Mouse (Mus musculus): ENCODE data around the gene Zfyve27. TPM values are rescaled to one million over a fixed set of nuclear protein-coding genes. Genes with fewer than 3 reads are reported as not detected.

Gene Zfyve27
- polyA plus RNA-seq, 1 experiment from 2014 or later, result 22.5 TPM

GRCm38 (mm10) chr19:42144541-42145167, 19.1 kb upstream of the Zfyve27 start:
- Histone ChIP-seq H3K4me1 (peaks cover 30% of the 10 kb centered on the region), H3K4me3 (no peak overlapping the region), H3K4me2 (no peak overlapping the region), H3K27ac (0 out of 2 replicates have a peak overlapping the region, but pooled peaks have one; percentile 33), H3K36me3 (no peaks in the 10 kb centered on the region), H3K27me3 (no peaks in the 10 kb centered on the region), H3K9ac (no peak overlapping the region), H3K9me3 (no peaks in the 10 kb centered on the region)
- 26% methylated on average over 8 of the region's 8 CpGs for WGBS
- ATAC-seq (ENCODE audit: insufficient number of reproducible peaks, low FRiP score, low TSS enrichment, low read depth), result no peak

GRCm38 (mm10) chr19:42145210-42145609, 18.5 kb upstream of the Zfyve27 start:
- H3K9ac ChIP-seq, result no peak overlapping the region

GRCm38 (mm10) chr19:42145731-42146130, 18.0 kb upstream of the Zfyve27 start:
- Histone ChIP-seq H3K4me3 (no peak overlapping the region), H3K4me1 (peaks cover 41% of the 10 kb centered on the region), H3K36me3 (peaks cover 6% of the 10 kb centered on the region), H3K27me3 (no peaks in the 10 kb centered on the region), H3K27ac (no peak overlapping the region), H3K4me2 (no peak overlapping the region), H3K9ac (no peak overlapping the region), H3K9me3 (no peaks in the 10 kb centered on the region)
- 90% methylated on average over 2 of the region's 2 CpGs for WGBS
- no peak for ATAC-seq (ENCODE audit: insufficient number of reproducible peaks, low FRiP score, low TSS enrichment, low read depth)

More at GRCm38 (mm10) chr19:42145210-42145609, 18.5 kb upstream of the Zfyve27 start:
- Histone ChIP-seq H3K4me2 (no peak overlapping the region), H3K27me3 (no peaks in the 10 kb centered on the region), H3K4me3 (no peak overlapping the region), H3K9me3 (no peaks in the 10 kb centered on the region), H3K36me3 (peaks cover under 1% of the 10 kb centered on the region; the same call in 1 of the 2 replicates), H3K27ac (0 out of 2 replicates have a peak overlapping the region, but pooled peaks have one; percentile 33), H3K4me1 (peaks cover 36% of the 10 kb centered on the region)
- 69% methylated on average over 4 of the region's 4 CpGs for WGBS
- no peak for ATAC-seq (ENCODE audit: insufficient number of reproducible peaks, low FRiP score, low TSS enrichment, low read depth)

DNA sequence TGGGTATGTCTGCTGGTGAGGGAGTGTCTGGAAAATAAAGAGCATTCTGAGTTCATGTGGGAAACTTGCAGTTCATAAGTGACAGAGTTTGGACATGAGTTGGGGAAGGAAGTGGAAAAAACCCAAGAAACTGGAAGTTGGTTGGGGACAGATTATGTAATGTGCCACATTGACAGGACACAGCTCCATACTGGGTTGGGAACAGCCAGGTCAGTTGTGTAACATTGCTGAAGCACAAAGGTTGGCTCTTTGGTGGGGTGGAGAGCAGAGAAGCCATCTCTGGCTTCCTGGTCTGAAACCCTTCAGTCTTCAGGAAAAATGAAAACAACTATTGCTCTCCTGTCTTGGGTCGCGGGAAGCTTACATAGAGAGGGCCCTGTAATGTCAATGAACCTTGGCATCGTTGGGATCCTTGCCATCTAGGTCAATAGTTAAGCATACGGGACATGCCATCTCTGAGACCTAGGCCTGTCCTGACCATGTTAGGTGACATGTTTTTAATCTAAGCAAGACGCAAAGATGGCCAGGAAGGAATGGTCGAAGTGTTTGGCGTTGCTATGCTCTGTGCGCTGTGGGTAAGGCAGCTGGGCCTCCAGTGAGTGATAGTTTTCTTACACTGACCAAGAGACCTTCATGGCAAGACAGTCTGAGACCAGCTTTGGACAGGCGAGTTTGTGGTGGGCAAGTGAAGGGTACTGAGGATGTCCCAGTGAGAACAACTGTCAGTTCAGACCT, 17.3 kb upstream of the Zfyve27 start:
- 85% methylated on average over 9 of the region's 9 CpGs for WGBS
- no peak overlapping the region for H3K9ac ChIP-seq
- H3K4me1 ChIP-seq, result peaks cover 48% of the 10 kb centered on the region
- peak overlapping the region; percentile 82 for H3K4me2 ChIP-seq
- H3K36me3 ChIP-seq, result peaks cover 13% of the 10 kb centered on the region
- no peaks in the 10 kb centered on the region for H3K27me3 ChIP-seq
- peak overlapping the region; percentile 97 for H3K27ac ChIP-seq
- ATAC-seq (ENCODE audit: insufficient number of reproducible peaks, low FRiP score, low TSS enrichment, low read depth), result no peak
- H3K4me3 ChIP-seq, result peak overlapping the region; percentile 77; the same call in 1 of the 2 replicates
- no peaks in the 10 kb centered on the region for H3K9me3 ChIP-seq

GRCm38 (mm10) chr19:42147170-42147768, 16.5 kb upstream of the Zfyve27 start, which contains the start of gene Marveld1:
Gene Marveld1, plus strand, starts transcription at chr19:42147400.
- Histone ChIP-seq H3K27ac (peak within 1 kb of the TSS; percentile 97), H3K36me3 (peaks cover 13% of the 10 kb centered on the region), H3K9ac (peak within 1 kb of the TSS; percentile 88), H3K4me3 (peak within 1 kb of the TSS; percentile 77), H3K4me2 (peak within 1 kb of the TSS; percentile 82), H3K27me3 (no peaks in the 10 kb centered on the region), H3K9me3 (no peaks in the 10 kb centered on the region), H3K4me1 (peaks cover 56% of the 10 kb centered on the region)
- ATAC-seq (ENCODE audit: insufficient number of reproducible peaks, low FRiP score, low TSS enrichment, low read depth), result peak; percentile 77
- under 1% methylated on average over 54 of the region's 57 CpGs for WGBS

GRCm38 (mm10) chr19:42147769-42148568, 15.8 kb upstream of the Zfyve27 start:
- ATAC-seq (ENCODE audit: insufficient number of reproducible peaks, low FRiP score, low TSS enrichment, low read depth), result peak; percentile 62
- Histone ChIP-seq H3K27ac (peak overlapping the region; percentile 97), H3K4me2 (peak overlapping the region; percentile 82), H3K27me3 (no peaks in the 10 kb centered on the region), H3K36me3 (peaks cover 13% of the 10 kb centered on the region), H3K9me3 (no peaks in the 10 kb centered on the region), H3K4me1 (peaks cover 59% of the 10 kb centered on the region), H3K9ac (peak overlapping the region; percentile 88), H3K4me3 (peak overlapping the region; percentile 77)
- under 1% methylated on average over 63 of the region's 63 CpGs for WGBS

DNA sequence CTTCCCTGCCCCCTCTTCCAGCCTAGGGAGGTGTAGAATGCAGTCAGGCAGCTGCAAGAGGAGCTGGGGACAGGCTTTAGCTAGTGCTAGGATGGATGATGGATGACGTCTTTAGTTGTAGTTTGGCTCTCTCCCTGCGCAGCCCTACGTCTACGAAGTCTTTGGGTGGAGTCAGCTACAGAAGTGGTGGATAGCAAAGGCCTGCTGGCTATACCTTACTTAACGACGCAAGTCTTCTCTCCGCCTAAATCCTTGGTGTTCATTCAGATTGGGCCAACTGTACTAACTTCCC, 15.2 kb upstream of the Zfyve27 start:
- no peak for ATAC-seq (ENCODE audit: insufficient number of reproducible peaks, low FRiP score, low TSS enrichment, low read depth)
- peaks cover 13% of the 10 kb centered on the region for H3K36me3 ChIP-seq
- no peaks in the 10 kb centered on the region for H3K9me3 ChIP-seq
- H3K4me3 ChIP-seq, result peak overlapping the region; percentile 77
- H3K4me2 ChIP-seq, result peak overlapping the region; percentile 82
- WGBS, result 9% methylated on average over 7 of the region's 7 CpGs
- H3K27ac ChIP-seq, result peak overlapping the region; percentile 97
- H3K27me3 ChIP-seq, result no peaks in the 10 kb centered on the region
- peaks cover 60% of the 10 kb centered on the region for H3K4me1 ChIP-seq
- H3K9ac ChIP-seq, result peak overlapping the region; percentile 88; the same call in 1 of the 2 replicates

DNA sequence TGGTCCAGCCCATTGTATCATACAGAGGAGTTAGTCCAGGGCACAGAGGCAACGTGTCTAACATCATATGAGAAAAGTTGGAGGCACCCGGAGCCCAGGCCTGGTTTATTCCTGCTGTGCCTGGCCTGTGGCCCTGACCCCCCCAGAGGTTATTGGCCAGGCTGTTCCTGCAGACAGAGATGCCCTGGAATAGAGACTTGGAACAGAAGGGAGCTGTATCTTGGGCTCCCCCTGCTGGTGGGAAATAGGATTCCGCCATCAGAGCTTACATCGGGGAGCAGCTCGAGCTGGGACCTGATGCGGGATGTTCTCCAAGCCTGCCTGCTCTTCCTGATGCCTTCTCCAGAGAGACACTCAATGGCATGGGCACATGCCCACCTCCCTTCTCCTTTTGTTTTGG, 11.8 kb upstream of the Zfyve27 start:
- Histone ChIP-seq H3K4me2 (no peak overlapping the region), H3K9me3 (no peaks in the 10 kb centered on the region), H3K4me3 (no peak overlapping the region), H3K27ac (peak overlapping the region; percentile 69), H3K4me1 (peaks cover 48% of the 10 kb centered on the region), H3K27me3 (no peaks in the 10 kb centered on the region), H3K36me3 (peaks cover 13% of the 10 kb centered on the region), H3K9ac (no peak overlapping the region)
- 3% methylated on average over 6 of the region's 6 CpGs for WGBS
- peak; percentile 26; the same call in 1 of the 2 replicates for ATAC-seq (ENCODE audit: insufficient number of reproducible peaks, low FRiP score, low TSS enrichment, low read depth)

GRCm38 (mm10) chr19:42157493-42158237, 6.1 kb upstream of the Zfyve27 start:
- WGBS, result 45% methylated on average over 12 of the region's 12 CpGs
- Histone ChIP-seq H3K4me2 (no peak overlapping the region), H3K9ac (no peak overlapping the region), H3K4me3 (no peak overlapping the region), H3K4me1 (0 out of 2 replicates have a peak, but pooled peaks cover 3% of the 10 kb centered on the region), H3K27ac (no peak overlapping the region), H3K27me3 (no peaks in the 10 kb centered on the region), H3K9me3 (no peaks in the 10 kb centered on the region), H3K36me3 (no peaks in the 10 kb centered on the region)
- ATAC-seq (ENCODE audit: insufficient number of reproducible peaks, low FRiP score, low TSS enrichment, low read depth), result no peak

DNA sequence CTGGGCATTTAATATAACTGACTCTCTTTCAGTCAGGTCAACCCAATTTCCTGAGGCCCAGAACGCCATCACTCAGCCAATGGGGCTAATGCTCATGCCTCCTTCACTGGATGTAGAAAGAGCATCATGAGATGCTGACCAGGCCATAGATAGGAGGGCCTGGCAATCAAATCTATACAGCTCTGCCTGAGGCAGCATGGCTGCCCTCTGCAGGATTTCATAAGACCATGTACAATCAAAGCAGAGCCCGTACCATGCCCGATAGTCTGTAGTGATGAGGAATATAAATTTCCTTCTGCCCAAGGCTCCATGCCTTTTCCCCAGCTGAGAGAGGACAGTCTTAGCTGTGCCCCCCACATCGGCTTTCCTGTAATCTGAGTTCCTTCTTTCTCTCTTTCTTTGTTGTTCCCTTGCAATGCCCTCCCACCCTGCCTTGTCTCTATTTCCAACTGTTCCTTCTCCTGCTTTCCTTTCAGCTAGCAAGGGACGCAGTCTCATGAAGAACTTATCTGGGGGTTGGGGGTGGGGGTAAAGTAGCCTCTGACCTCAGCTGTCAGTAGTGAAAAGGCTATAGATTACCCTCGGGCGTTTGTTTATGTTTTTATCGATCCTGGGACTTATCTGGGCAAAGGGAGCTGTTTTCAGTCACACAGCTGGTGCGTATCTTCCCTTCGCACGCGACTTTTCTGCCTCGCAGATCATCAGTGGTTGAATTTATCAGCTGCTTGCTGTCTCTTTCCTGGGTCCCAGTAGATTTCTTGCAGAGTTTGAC, 5.3 kb upstream of the Zfyve27 start:
- Histone ChIP-seq H3K4me1 (no peaks in the 10 kb centered on the region), H3K4me3 (no peak overlapping the region), H3K9ac (no peak overlapping the region), H3K27me3 (no peaks in the 10 kb centered on the region), H3K27ac (no peak overlapping the region), H3K36me3 (no peaks in the 10 kb centered on the region), H3K4me2 (no peak overlapping the region), H3K9me3 (no peaks in the 10 kb centered on the region)
- no peak for ATAC-seq (ENCODE audit: insufficient number of reproducible peaks, low FRiP score, low TSS enrichment, low read depth)
- 55% methylated on average over 13 of the region's 13 CpGs for WGBS

Data from limb, embryonic 15.5 days (tissue).